Mouse (Mus musculus) liver, embryonic 14.5 days (tissue): ENCODE data around the gene Slc35c1. TPM values are rescaled to one million over a fixed set of nuclear protein-coding genes. Genes with fewer than 3 reads are reported as not detected.

Source experiments
- ATAC-seq: fragments of 200-750 bp; cut with Nextera tagmentation; 2 replicates; pipeline ENCODE4 v1.8.0; 2017; ENCODE audit warnings: moderate number of reproducible peaks, mild to moderate bottlenecking, moderate library complexity; ENCODE audit not compliant: insufficient read depth
- DNase-seq, 3 experiments: peaks; one replicate each; pipeline ENCODE4 v3.0.0-alpha.2; 2012 to 2013; ENCODE audit warnings: low read depth in 3 of 3, low spot score in 3 of 3
- H3K27ac ChIP-seq: fragments of 300-500 bp; sonication (generic); 2 replicates; pipeline ENCODE4 v1.5.1; 2014; ENCODE audit warnings: moderate library complexity, mild to moderate bottlenecking, control low read depth, inconsistent platforms
- H3K27me3 ChIP-seq: fragments of 300-500 bp; sonication (generic); 2 replicates; pipeline ENCODE4 v1.6.1; 2014; ENCODE audit warnings: mild to moderate bottlenecking, low read length, moderate library complexity; ENCODE audit not compliant: control insufficient read depth, insufficient read depth
- H3K36me3 ChIP-seq: fragments of 300-500 bp; sonication (generic); replicated peaks from 2 replicates; pipeline ENCODE4 v1.6.1; 2014; ENCODE audit warnings: low read depth; ENCODE audit not compliant: control insufficient read depth, insufficient read depth
- H3K4me1 ChIP-seq, 2 experiments: fragments of 200-500 bp in 1 of 2; fragments of 300-500 bp in 1 of 2; sonication (generic) in 1 of 2; replicated peaks; 2 replicates each; pipeline ENCODE4 v1.6.1; 2012 to 2014; ENCODE audit warnings: antibody characterized with exemption in 1 of 2, inconsistent platforms in 1 of 2, low read length in 1 of 2; ENCODE audit not compliant: control insufficient read depth in 2 of 2, insufficient read depth in 2 of 2
- H3K4me2 ChIP-seq: fragments of 300-500 bp; sonication (generic); 2 replicates; pipeline ENCODE4 v1.6.1; 2014; ENCODE audit warnings: low read depth, mild to moderate bottlenecking, control low read depth, moderate library complexity
- H3K4me3 ChIP-seq, 2 experiments: fragments of 200-500 bp in 1 of 2; fragments of 300-500 bp in 1 of 2; sonication (generic) in 1 of 2; 2 replicates each; pipeline ENCODE4 v1.5.1; 2012 to 2014; ENCODE audit warnings: low read depth in 2 of 2, low read length in 2 of 2, mild to moderate bottlenecking in 2 of 2, control low read depth in 1 of 2, inconsistent platforms in 1 of 2, moderate library complexity in 1 of 2; ENCODE audit not compliant: insufficient read depth in 1 of 2
- H3K9ac ChIP-seq: fragments of 300-500 bp; sonication (generic); replicated peaks from 2 replicates; pipeline ENCODE4 v1.6.1; 2014; ENCODE audit warnings: mild to moderate bottlenecking, control low read depth, moderate library complexity
- H3K9me3 ChIP-seq: fragments of 300-500 bp; sonication (generic); 2 replicates; pipeline ENCODE4 v1.6.1; 2016; ENCODE audit warnings: low read length, mixed read lengths; ENCODE audit not compliant: control insufficient read depth
- CTCF ChIP-seq: IDR thresholded peaks from 2 replicates; pipeline ENCODE4 v1.5.1; 2016; ENCODE audit warnings: antibody characterized with exemption, low read depth, control low read depth
- EP300 ChIP-seq: IDR thresholded peaks from 2 replicates; pipeline ENCODE4 v1.6.1; 2016; ENCODE audit warnings: antibody characterized with exemption, low read depth
- WGBS: fragments of 180-500 bp; shearing (Covaris S2); extraction: QIAGEN DNeasy Blood & Tissue Kit; methylation state at CpG from one replicate; pipeline ENCODE4 v1.1.7; 2014; ENCODE audit not compliant: insufficient replicate concordance; 5-methylcytosine and 5-hydroxymethylcytosine counted together
- polyA plus RNA-seq, 2 experiments: library from polyadenylated mRNA; depleted of rRNA in 1 of 2; stranded (reverse) in 1 of 2; unstranded in 1 of 2; fragments of >200 nt; fragmentation: Nextera tagmentation in 1 of 2; extraction: Ambion mirVana in 1 of 2; gene quantifications; 2 replicates each; pipeline versions ENCODE4 v1.2.1 to v1.2.3; 2012 to 2014

Gene Slc35c1
- polyA plus RNA-seq, 2 experiments, result 7.0 to 9.9 TPM

GRCm38 (mm10) chr2:92459141-92459920 lies 1.0 kb downstream of the Slc35c1 start:
- H3K27me3 ChIP-seq, result no peaks in the 10 kb centered on the region; the same call in 1 of the 2 replicates
- H3K4me1 ChIP-seq, result peaks cover 10 to 23% of the 10 kb centered on the region in 2 experiments
- no peak overlapping the region for H3K27ac ChIP-seq
- WGBS, result under 1% methylated on average over 55 of the region's 55 CpGs
- no peaks in the 10 kb centered on the region for H3K9me3 ChIP-seq
- TF ChIP-seq CTCF (no peak), EP300 (no peak)
- H3K36me3 ChIP-seq, result no peaks in the 10 kb centered on the region; the same call in 1 of the 2 replicates
- H3K9ac ChIP-seq, result peak overlapping the region; percentile 59
- H3K4me2 ChIP-seq, result peak overlapping the region; percentile 87
- peak; percentile 53 to 64 (median 61) for DNase-seq
- ATAC-seq, result peak; percentile 84
- H3K4me3 ChIP-seq, result peak overlapping the region; percentile 69 to 92

- Histone ChIP-seq H3K27ac (no peak overlapping the region), H3K36me3 (no peaks in the 10 kb centered on the region; the same call in none of the 2 replicates), H3K4me2 (peak overlapping the region; percentile 87), H3K27me3 (no peaks in the 10 kb centered on the region; the same call in 1 of the 2 replicates), H3K4me1 (peaks cover 10 to 23% of the 10 kb centered on the region in 2 experiments), H3K9ac (peak overlapping the region; percentile 59), H3K9me3 (no peaks in the 10 kb centered on the region), H3K4me3 (peak overlapping the region; percentile 69 to 92)
- DNase-seq (no peak), ATAC-seq (no peak)
- WGBS, result 29% methylated on average over 13 of the region's 13 CpGs
- no peak for TF ChIP-seq CTCF
- no peak for TF ChIP-seq EP300
Observed at GRCm38 (mm10) chr2:92458481-92458880, 1.9 kb downstream of the Slc35c1 start.

GRCm38 (mm10) chr2:92456970-92457530 lies 3.3 kb downstream of the Slc35c1 start:
- TF ChIP-seq CTCF (peak; percentile 13; the same call in 1 of the 2 replicates), EP300 (no peak)
- ATAC-seq, result no peak
- DNase-seq, result no peak
- H3K27ac ChIP-seq, result no peak overlapping the region
- H3K4me1 ChIP-seq, result peaks cover 10 to 24% of the 10 kb centered on the region in 2 experiments
- H3K36me3 ChIP-seq, result no peaks in the 10 kb centered on the region; the same call in none of the 2 replicates
- H3K4me3 ChIP-seq, result no peak overlapping the region
- 47% methylated on average over 8 of the region's 8 CpGs for WGBS
- H3K9ac ChIP-seq, result no peak overlapping the region
- H3K4me2 ChIP-seq, result peak overlapping the region; percentile 87
- no peaks in the 10 kb centered on the region for H3K9me3 ChIP-seq
- H3K27me3 ChIP-seq, result no peaks in the 10 kb centered on the region; the same call in 1 of the 2 replicates

- no peak for DNase-seq
- Histone ChIP-seq H3K9me3 (no peaks in the 10 kb centered on the region), H3K4me1 (peaks cover 12 to 35% of the 10 kb centered on the region in 2 experiments), H3K27ac (no peak overlapping the region), H3K27me3 (no peaks in the 10 kb centered on the region; the same call in 1 of the 2 replicates), H3K9ac (no peak overlapping the region), H3K36me3 (no peaks in the 10 kb centered on the region; the same call in none of the 2 replicates), H3K4me2 (no peak overlapping the region), H3K4me3 (no peak overlapping the region)
- no peak for ATAC-seq
- TF ChIP-seq CTCF (no peak), EP300 (no peak)
- WGBS, result 8% methylated on average over 3 of the region's 3 CpGs
Observed at GRCm38 (mm10) chr2:92455704-92456103, 4.6 kb downstream of the Slc35c1 start.

GRCm38 (mm10) chr2:92454166-92454565 lies 6.2 kb downstream of the Slc35c1 start:
- Histone ChIP-seq H3K4me2 (no peak overlapping the region), H3K9ac (no peak overlapping the region), H3K9me3 (no peaks in the 10 kb centered on the region), H3K27ac (no peak overlapping the region), H3K4me3 (no peak overlapping the region), H3K36me3 (no peaks in the 10 kb centered on the region; the same call in none of the 2 replicates), H3K4me1 (peaks cover 12 to 32% of the 10 kb centered on the region in 2 experiments), H3K27me3 (peaks cover 3% of the 10 kb centered on the region; the same call in 1 of the 2 replicates)
- DNase-seq, result no peak
- no peak for TF ChIP-seq EP300
- TF ChIP-seq CTCF, result no peak
- ATAC-seq, result no peak
- 80% methylated on average over 11 of the region's 11 CpGs for WGBS
